Mouse (Mus musculus) E14TG2a.4 (cell line): ENCODE measurements at regions not wholly inside any gene's neighbourhood (a gene's known extent, or its start where the extent isn't known, plus 50 kb on each side); places are given as distances from the start of the nearest gene placed in this dataset.

ENCODE experiments used
- CTCF ChIP-seq: conservative IDR thresholded peaks from 2 replicates; pipeline ENCODE4 v1.5.1; 2014; ENCODE audit warnings: low read length
- NANOG ChIP-seq: IDR thresholded peaks from 2 replicates; pipeline ENCODE4 v1.6.1; 2014; ENCODE audit warnings: borderline replicate concordance, low read length, mixed read lengths
- POU5F1 ChIP-seq: IDR thresholded peaks from 2 replicates; pipeline ENCODE4 v1.6.1; 2014; ENCODE audit warnings: low read length, borderline replicate concordance

- TF ChIP-seq CTCF (no peak), POU5F1 (no peak), NANOG (no peak)
These were observed 105.6 kb downstream of the Mid1ip1 start for GRCm38 (mm10) chrX:10820313-10820920.
